Mouse (Mus musculus) c-Kit-positive CD71-positive TER-119-positive erythroid progenitor cells, embryonic 14.5 days (primary cell): ENCODE data around the gene Padi2.

Experiments used
- DNase-seq: peaks from one replicate; pipeline ENCODE4 v3.0.0-alpha.2; 2013; ENCODE audit warnings: low spot score

Padi2 gene

DNA sequence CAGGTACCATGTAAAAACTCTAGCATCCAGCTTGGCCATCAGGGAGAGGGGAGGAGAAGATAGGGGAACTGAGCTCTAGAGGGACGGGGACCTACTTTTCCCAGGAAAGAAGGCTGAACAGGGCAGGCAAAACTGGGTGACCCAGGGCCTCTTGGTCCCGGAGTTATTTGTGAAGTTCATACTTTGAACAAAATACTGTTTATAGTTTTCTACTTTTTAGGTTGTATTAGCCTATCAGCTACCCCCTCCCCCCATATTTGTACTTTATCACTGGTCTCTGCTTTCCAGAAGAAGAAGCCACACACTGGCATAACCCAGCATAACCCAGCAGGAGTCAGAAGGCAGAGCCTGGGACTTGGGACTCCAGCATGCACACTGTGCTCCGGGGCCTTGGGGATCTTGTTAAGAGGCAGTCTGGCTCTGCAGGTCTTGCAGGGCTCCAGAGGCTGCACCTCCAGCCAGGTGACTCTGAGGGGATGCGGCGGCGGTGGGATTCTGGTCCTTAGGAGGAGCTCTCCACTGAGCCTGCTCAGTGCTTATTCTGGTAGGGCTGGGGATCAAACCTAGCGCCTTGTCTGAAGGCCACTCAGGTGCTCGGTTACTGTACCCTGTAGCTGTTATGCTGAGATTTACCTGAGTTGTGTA, 25.0 kb upstream of the Padi2 start:
- no peak for DNase-seq

DNA sequence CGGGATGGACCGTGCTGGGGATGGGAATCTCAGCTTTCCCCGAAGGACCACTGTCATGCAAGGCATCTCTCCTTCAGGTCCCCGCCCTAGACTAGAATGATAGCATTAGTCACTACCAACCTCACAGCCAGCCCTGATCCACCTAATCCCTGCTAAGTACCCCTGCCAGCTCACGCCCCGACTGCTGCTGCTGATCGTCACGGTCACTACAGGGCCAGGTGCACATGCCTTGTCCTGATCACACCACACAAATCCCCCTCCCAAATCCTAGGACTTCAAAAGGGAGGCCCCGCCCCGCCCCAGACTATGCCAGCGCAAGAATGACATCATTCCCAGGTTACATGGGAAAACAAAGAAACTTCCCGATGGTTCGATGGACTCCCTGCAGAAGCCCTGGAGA, 24.4 kb upstream of the Padi2 start:
- no peak for DNase-seq

DNA sequence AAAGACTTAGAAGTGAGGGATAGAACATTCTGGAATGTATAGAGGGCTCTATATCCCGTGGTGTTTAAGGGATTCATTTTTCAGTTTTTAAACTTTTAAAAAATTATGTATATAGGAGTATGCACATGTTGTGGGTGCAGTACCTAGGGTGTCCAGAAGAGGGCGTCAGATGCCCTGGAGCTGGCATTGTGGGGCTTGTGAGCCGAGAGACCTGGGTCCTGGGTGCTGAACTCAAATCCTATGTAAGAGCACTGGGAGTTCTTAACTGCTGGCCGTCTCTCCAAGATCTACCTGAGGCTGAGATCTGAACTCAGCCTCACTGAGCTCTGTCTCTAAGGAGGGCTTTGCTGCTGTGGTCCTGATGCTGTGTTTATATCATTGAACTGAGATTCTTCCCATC, 23.8 kb upstream of the Padi2 start:
- DNase-seq, result no peak

DNA sequence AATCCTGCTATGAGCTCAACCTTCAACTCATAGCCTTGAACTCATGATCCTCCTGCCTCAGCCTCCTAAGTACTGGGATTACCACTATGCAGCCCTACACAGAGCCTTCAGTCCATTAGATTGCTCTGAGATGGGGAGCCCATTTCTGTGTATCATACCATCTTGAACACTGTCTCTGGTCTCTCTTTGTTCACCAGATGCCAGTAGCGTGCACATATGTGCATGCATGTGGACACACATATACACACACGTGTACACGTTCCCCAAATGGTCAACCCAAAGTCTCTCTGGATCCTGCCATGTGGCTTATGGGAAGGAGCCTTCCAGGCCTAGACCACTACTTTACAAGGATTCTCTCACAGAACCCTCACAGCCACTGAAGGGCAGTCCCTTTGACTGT, 23.2 kb upstream of the Padi2 start:
- DNase-seq, result no peak

DNA sequence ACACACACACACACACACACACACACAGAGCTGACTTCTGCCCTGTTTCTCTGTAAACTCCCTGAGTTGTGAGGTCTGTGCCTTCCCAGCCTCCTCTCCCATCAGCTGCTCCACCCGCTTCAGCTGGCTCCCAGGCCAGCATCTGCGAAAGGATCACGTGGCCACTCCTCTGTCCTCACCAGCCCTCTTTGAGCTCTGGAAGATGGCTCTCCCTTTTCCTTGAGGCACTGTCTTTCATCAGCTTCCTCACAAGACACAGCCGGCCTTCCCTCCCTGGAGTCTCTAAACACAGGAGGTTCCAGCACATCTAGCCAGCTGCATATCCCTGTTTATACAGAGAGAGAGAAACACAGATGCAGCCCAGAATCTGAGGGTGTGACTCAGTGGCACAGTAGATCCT, 22.3 kb upstream of the Padi2 start:
- no peak for DNase-seq

DNA sequence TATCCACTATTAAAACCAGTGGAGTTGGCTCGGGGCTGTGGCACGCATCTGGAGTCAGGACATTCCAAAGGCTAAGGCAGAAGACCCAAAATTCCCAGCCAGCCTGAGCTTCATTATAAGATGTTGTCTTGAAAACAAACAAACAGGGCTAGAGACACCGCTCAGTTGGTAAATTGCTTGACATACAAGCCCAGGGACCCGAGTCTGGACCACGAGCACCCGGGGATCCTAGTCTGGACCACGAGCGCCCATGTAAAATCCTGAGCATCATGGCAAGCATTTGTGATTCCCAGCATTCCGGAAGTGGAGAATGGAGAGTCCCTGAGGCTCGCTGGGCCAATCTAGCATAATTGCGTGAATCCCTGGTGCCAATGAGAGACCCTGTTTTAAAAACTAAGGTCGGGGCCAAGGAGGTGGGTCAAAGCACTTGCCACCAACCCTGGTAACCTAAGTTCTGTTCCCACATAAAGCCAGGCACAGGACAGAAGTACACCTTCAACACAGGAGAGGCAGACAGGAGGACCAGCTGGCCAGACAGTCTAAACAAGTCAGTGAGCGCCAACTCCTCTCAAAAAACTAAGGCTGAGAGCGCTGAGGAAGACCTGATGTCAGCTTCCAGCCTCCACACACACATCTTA, 14.5 kb upstream of the Padi2 start:
- DNase-seq, result no peak

DNA sequence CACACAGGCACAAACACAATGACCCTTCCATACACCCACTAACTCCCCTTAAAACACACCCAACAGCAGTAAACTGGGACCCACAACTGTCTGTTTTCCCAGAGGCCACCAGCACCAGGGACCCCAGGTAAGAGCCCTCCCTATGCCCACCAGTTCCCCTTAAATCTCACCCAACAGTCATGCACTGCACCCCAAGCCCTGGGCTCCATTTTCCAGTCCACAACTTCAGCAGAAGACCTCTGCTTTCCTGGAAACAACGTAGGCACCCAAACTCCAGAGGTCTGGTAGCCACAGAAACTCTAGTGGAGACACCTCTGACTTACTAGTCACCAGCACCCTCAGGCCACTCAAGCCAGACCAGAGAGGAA, 14.0 kb upstream of the Padi2 start:
- DNase-seq, result no peak

DNA sequence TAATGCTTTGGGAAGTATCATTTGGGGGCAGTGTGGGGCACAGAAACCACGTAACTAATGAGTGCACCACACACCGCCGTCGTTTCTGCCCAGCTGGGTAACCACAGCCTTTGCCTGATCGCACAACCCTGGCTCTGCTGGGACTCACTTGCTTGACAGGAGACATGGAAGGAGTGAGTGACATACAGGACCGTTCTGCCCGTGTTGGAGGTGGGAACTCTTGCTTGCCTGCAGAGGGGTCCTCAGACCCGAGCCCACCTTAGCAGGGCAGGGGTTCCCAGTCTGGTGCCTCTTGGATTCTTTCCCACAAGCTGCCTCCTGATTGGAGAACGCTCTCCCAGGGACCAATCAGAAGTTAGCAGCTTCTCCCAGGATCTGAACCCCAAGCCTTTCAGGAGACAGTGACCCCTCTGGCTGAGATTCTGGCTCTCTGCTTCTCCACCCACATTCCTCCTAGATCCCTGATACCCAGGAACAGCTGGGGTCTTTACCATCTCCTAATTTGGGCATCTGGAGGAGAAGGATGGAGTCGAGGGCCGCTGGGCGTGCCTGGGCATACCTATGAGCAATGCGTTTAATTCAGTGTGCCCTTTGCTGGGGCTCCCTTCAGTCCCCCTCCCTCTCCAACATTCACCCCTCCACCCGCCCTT, 1.2 kb upstream of the Padi2 start:
- DNase-seq, result no peak

DNA sequence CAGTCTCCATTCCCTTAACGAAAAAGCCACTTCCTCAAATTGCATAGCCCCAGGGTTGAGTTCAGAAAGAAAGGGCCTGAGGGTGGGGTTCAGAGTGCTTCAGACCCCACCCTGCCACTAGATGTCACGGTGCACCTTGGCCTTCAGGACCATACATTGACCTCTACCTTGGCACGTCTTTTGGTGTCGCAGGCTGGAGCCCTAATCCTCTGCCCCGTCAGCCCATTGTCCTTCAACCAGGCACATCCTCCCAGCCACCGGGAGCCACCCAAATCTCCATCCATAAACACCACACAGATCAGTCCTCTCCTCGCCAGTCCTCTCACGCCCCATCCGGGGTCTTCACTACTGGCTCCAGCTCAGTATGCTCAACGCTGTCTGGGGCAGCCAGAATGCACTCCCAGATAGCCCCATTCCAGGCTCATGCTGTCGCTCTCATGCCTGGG, 695 bp upstream of the Padi2 start:
- no peak for DNase-seq

DNA sequence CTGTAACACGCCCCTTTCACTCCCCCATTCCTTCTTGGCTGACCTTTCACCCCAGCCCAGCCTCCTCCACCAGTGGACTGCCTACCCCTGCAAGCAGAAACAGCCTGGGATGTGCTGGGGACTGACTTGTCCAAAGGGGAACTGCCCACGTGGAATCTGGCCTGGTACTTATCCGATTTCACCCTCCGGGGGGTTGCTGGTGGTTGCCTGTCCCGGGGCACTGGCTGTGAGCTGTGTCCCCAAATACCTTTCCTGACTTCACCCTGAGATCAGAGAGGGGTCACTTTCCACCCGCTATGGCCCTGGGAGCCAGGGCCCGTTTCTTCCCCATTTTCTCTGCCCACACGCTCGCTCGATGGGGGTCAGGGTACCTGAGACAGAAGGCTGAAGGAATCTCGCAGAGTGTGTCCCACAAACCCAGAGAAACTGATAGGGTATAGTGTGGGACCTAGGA, 710 bp downstream of the Padi2 start:
- no peak for DNase-seq

DNA sequence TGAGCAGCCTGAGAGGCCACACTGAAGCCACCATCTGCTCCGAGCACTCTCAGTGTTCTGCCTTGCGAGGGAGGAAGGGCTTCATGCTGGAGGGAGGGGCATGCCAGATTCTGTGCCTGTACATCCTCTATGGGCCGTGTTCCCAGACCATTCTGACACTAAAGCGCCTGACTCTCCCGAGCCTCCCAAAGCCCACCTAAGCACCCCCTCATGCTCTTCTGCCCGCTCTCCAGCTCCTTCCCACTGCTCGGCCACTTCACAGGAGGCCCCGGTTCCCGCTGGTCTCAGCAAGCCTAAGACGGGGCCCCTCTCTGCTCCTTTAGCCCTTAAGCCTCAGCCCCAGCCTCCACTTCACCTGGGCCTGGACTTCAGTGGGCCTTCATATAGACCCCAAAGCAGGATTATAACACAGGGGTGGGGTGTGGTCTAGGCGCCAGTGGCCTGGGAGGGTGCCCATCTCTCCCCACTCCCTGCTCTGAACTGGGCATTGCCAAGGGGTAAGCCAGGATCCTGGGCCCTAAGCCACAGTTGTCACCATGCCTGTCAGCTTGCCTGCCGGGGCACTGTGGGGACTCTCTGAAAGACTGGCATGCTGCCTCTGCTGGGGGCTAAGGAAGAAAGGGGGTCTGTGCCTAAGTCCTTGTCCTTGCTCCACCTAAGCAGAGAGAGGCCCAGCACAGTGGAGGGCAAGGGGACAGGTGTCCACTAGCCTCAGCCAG, 1.3 kb downstream of the Padi2 start:
- DNase-seq, result no peak

DNA sequence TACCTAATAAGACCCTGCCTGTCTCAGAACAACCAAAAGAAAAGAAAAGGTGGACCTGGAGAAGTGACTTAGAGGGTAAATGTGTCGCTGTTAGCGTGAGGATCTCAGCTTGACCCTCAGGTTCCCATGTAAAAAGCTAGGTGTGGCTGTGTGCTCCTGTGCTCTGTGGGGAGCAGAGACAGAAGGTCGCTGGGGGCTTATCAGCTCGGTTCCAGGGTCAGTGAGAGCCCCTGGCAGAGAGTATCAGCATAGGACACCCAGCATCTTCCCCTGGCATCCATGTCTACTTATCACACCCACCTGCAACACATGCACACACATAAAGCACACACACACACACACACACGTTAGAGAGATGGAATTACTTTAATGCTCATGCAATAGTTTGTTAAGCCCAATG, 2.5 kb downstream of the Padi2 start:
- DNase-seq, result peak; percentile 40

DNA sequence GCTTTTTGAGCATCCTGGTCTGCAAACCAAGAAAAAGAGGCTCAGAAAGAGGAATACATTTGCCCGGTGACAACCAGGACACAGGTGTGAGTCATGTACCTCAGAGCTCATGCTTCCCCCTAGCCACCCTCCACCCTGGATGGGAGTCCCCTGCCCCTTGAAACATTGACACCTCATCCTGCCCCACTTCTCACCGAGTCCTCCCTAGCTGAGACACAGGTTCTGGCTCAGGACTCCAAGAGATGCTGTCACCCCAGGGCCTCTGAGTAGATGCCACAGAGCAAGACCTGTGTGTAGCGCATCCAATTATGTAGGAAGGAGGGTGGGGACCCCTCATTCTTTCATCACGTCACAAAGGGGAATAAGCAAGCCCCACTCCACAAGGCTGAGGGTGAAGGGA, 3.4 kb downstream of the Padi2 start:
- no peak for DNase-seq

DNA sequence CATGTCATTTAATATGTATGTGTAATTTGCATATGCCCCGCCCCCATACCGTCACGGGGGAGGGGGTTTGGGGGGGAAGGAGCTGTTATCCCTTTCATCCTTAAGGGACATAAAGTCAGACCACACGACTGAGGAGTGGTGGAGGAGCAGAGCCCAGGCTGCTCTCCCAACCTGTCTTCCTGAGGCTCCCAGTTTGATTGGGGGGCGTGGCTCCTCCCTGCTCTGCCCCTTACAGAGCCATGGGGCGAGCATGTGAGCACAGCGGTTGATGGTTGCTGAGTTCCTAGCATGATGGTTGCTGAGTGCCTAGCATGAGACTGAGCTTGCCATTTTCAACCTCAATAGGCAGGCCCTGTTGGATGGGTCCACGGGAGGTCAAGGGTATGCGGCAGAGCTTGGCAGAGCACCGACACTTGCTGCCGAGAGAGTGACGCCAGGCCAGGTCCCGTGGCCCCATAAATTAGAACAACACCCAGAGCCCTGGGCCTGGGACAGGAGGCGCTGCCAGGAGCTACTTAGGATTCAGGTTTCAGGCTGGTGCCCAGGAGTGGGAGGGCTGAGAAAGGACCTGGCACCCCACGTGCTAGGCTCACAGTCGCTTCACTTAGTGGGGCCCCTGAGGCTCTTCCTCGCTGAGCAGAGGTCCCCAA, 4.6 kb downstream of the Padi2 start:
- DNase-seq, result no peak

DNA sequence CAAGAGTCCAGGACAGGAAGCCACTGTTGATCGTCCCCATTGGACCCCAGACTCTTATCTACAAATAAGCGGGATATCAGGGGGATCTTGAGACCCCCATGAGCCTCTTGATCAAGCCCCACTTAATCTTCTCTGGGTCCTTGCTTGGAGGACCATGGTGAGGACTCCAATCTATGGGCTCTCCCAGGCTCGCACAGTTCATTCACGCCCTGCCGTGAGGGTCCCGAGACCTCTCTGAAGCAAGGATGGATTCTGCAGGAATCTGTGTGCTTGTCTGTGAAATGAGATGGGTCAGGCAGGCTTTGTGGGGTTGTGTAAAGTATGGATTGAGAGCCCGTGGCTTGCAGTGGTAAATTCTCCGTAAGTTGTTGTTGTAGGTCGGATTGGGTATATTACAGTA, 5.3 kb downstream of the Padi2 start:
- DNase-seq, result no peak

DNA sequence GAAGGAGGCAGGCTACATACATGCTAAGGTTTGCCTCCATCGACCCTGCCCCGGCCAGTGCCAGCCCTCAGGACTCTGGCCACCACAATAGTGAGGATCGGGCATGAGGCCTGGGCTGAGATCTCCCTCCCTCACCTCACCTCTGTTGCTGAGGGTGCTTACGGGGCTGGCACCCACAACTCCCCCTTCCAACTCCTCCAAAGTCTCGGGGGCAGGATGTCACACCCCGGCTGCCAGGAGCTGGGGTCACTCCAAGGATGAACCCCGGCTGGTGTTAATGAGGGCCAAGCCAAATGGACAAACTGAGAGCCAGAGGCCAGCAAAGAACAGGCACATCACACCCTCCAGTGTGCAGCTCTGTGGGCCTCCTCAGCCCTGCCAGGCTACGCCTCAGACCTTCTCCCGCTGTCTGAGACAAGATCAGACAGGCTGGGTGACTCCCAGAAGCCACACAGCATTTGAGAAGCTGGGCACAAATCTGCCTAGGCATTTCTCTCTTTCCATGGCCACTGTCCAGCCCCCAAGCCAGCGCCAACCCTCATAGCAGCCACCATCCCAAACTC, 6.2 kb downstream of the Padi2 start:
- DNase-seq, result no peak

DNA sequence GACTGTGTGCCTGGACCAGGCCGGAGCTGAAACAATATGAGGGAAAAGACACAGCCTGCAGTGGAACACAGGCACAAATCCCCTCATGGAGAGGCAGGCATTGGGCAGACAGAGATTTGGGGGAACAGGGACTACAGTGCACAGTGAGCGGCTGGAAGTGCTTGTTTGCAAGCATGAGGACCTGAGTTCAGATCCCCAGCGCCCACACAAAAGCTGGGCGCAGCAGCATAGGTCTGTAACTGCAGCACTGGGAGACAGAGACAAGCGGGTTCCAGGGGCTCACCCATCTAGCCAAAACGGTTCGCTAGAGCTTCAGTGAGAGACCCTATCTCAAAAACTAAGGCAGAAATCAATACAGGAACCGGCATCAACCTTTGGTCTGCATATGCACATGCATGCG, 7.4 kb downstream of the Padi2 start:
- no peak for DNase-seq

DNA sequence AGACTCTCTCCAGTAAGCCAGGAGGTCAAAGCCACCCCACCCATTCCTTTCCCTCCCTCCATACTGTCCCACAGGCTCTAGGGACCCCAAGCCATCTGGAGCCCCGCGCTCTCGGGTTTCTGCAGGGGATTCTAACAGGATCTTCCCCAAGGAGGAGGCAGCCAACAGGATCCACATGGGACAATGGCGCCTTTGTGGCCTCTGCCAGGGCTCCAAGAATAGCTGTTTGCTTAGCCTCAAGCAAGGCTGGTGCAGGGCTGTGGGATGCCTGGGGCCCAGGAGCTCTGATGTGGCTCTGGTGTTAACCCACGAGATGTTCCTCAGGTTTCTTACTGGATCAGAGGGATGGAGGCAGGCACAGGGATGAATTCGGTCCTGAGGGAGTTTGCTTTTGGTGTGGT, 8.6 kb downstream of the Padi2 start:
- DNase-seq, result no peak

DNA sequence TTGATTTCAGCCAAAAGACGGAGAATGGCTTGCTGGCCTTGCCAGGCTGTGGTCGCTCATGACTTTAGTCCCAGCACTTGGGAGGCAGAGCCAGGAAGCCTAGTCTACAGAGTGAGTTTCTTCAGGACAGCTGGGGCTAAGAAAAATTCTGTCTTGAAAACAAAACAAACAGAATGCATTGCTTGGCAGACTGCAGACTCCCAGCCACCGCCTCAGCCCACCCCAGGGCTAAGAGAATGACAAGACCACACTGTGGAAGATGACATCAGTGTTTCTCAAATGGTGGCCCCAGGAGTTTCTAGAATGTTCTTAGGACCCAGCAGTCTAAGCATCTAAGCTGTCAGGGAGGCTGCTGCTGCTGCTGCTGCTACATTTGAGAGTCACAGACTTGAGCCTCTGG, 9.1 kb downstream of the Padi2 start:
- DNase-seq, result no peak

DNA sequence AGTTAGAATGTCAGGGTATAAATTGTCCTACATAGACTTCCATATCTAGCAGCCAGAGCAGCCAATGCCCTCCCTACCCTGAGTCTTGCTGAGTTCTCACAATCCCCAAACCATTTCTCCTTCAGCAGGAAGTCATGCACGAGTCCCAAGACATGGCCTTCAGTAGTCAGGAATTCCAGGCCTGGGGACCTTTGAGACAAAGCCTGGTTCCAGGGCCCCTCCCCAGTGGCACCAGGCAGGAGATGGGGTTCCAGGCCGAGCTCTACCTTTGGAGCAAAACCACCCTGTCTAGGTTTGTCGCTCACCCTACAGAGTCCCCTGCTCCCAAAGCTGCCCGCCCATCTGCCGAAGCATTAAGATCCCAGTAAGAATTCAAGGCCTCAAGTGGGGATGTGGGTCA, 10.2 kb downstream of the Padi2 start:
- no peak for DNase-seq

DNA sequence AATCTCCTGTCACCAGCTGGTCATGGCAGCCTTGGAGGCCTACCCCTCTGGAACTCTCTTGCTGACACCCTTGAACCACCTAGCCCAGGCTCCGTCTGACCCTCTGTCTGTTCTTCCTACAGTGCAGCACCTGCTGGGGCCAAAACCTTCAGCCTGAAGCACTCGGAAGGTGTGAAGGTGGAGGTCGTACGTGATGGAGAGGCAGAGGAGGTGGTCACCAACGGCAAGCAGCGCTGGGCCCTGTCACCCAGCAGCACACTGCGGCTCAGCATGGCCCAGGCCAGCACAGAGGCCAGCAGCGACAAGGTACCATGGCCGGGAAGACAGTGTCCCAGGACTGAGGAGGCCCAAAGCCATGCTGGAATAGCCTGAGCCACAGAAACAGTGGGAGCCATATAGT, 11.3 kb downstream of the Padi2 start:
- DNase-seq, result no peak
